Mouse (Mus musculus) small intestine, adult 2 months (tissue): ENCODE measurements around the gene Actl10. TPM values are rescaled to one million over a fixed set of nuclear protein-coding genes. Genes with fewer than 3 reads are reported as not detected.

Experiments used
- H3K27ac ChIP-seq: fragments of 200-500 bp; 2 replicates; pipeline ENCODE4 v1.5.1; 2012; ENCODE audit warnings: low read depth, low read length, control low read depth, inconsistent platforms; ENCODE audit not compliant: insufficient read depth
- H3K27me3 ChIP-seq: fragments of 200-500 bp; 2 replicates; pipeline ENCODE4 v1.6.1; 2012; ENCODE audit warnings: mild to moderate bottlenecking, moderate library complexity, low read length, inconsistent platforms; ENCODE audit not compliant: control insufficient read depth, insufficient read depth
- H3K36me3 ChIP-seq: fragments of 200-500 bp; 2 replicates; pipeline ENCODE4 v1.6.1; 2012; ENCODE audit warnings: mild to moderate bottlenecking, low read length, control low read depth, inconsistent platforms; ENCODE audit not compliant: control insufficient read depth, insufficient read depth
- H3K4me1 ChIP-seq: fragments of 200-500 bp; 2 replicates; pipeline ENCODE4 v1.6.1; 2012; ENCODE audit warnings: low read length, inconsistent platforms, mixed read lengths; ENCODE audit not compliant: control insufficient read depth, insufficient read depth, insufficient read length
- H3K4me3 ChIP-seq: fragments of 200-500 bp; 2 replicates; pipeline ENCODE4 v1.5.1; 2012; ENCODE audit warnings: low read depth, mild to moderate bottlenecking, control low read depth, inconsistent platforms, low read length, moderate library complexity
- CTCF ChIP-seq: fragments of 200-500 bp; IDR thresholded peaks from 2 replicates; pipeline ENCODE4 v1.5.1; 2012; ENCODE audit warnings: low read depth, mild to moderate bottlenecking, control low read depth, inconsistent platforms, low read length, moderate library complexity, mixed read lengths; ENCODE audit not compliant: insufficient replicate concordance, insufficient read length; ENCODE audit errors: extremely low read depth
- POLR2A ChIP-seq: fragments of 200-500 bp; IDR thresholded peaks from 2 replicates; pipeline ENCODE4 v1.6.1; 2012; ENCODE audit warnings: low read depth, mild to moderate bottlenecking, control low read depth, inconsistent platforms, low read length, moderate library complexity
- WGBS: fragments of 180-500 bp; shearing (Covaris S2); methylation state at CpG from one replicate; pipeline ENCODE4 v1.1.7; 2018; 5-methylcytosine and 5-hydroxymethylcytosine counted together
- polyA plus RNA-seq: library from polyadenylated mRNA; depleted of rRNA; stranded (reverse); fragments of >200 nt; gene quantifications from 2 replicates; pipeline ENCODE4 v1.2.3, GENCODE M21; 2012

Actl10 gene
- polyA plus RNA-seq, 1 experiment: not detected

- Histone ChIP-seq H3K27ac (no peak overlapping the region), H3K4me3 (no peak overlapping the region), H3K4me1 (0 out of 2 replicates have a peak, but pooled peaks cover 3% of the 10 kb centered on the region), H3K27me3 (no peaks in the 10 kb centered on the region), H3K36me3 (peaks cover 12% of the 10 kb centered on the region)
- TF ChIP-seq CTCF (no peak), POLR2A (no peak)
- WGBS: 60% methylated on average over 15 of the region's 15 CpGs
Measured at GRCm38 (mm10) chr2:154583906-154584872, 32.6 kb downstream of the Actl10 start.

GRCm38 (mm10) chr2:154584931-154585601, 33.5 kb downstream of the Actl10 start:
- whole genome bisulfite sequencing: 68% methylated on average over 17 of the region's 17 CpGs
- peaks cover 12% of the 10 kb centered on the region for H3K36me3 ChIP-seq
- H3K4me1 ChIP-seq: 0 out of 2 replicates have a peak, but pooled peaks cover 2% of the 10 kb centered on the region

GRCm38 (mm10) chr2:154586405-154586804, 34.8 kb downstream of the Actl10 start:
- Histone ChIP-seq H3K27me3 (no peaks in the 10 kb centered on the region), H3K4me1 (no peaks in the 10 kb centered on the region), H3K27ac (no peak overlapping the region), H3K4me3 (no peak overlapping the region), H3K36me3 (peaks cover 12% of the 10 kb centered on the region)
- TF ChIP-seq CTCF (no peak), POLR2A (no peak)
- WGBS: 84% methylated on average over 5 of the region's 5 CpGs

More at GRCm38 (mm10) chr2:154584931-154585601, 33.5 kb downstream of the Actl10 start:
- Histone ChIP-seq H3K4me3 (no peak overlapping the region), H3K27me3 (no peaks in the 10 kb centered on the region), H3K27ac (no peak overlapping the region)
- TF ChIP-seq CTCF: no peak

- no peaks in the 10 kb centered on the region for H3K4me1 ChIP-seq
- 95% methylated on average over 4 of the region's 4 CpGs for WGBS
- peaks cover 14% of the 10 kb centered on the region for H3K36me3 ChIP-seq
- no peak overlapping the region for H3K4me3 ChIP-seq
- H3K27ac ChIP-seq: no peak overlapping the region
- no peak for TF ChIP-seq CTCF
- no peak for TF ChIP-seq POLR2A
- H3K27me3 ChIP-seq: no peaks in the 10 kb centered on the region
Measured at GRCm38 (mm10) chr2:154589051-154589450, 37.5 kb downstream of the Actl10 start.

GRCm38 (mm10) chr2:154591239-154591638, 39.7 kb downstream of the Actl10 start:
- WGBS: 58% methylated on average over 3 of the region's 3 CpGs
- Histone ChIP-seq H3K4me3 (no peak overlapping the region), H3K27ac (no peak overlapping the region), H3K36me3 (peaks cover 17% of the 10 kb centered on the region), H3K27me3 (no peaks in the 10 kb centered on the region), H3K4me1 (no peaks in the 10 kb centered on the region)
- no peak for TF ChIP-seq CTCF
- no peak for TF ChIP-seq POLR2A

- Histone ChIP-seq H3K27ac (no peak overlapping the region), H3K27me3 (no peaks in the 10 kb centered on the region), H3K4me3 (no peak overlapping the region), H3K36me3 (peaks cover 5% of the 10 kb centered on the region; the same call in 1 of the 2 replicates), H3K4me1 (no peaks in the 10 kb centered on the region)
- WGBS: 70% methylated on average over 3 of the region's 3 CpGs
- TF ChIP-seq CTCF (peak; percentile 73; the same call in 1 of the 2 replicates), POLR2A (no peak)
Measured at GRCm38 (mm10) chr2:154593025-154593424, 41.4 kb downstream of the Actl10 start.

- no peak overlapping the region for H3K4me3 ChIP-seq
- peaks cover 5% of the 10 kb centered on the region; the same call in 1 of the 2 replicates for H3K36me3 ChIP-seq
- 79% methylated on average over 5 of the region's 5 CpGs for WGBS
- H3K4me1 ChIP-seq: no peaks in the 10 kb centered on the region
- H3K27ac ChIP-seq: no peak overlapping the region
- H3K27me3 ChIP-seq: no peaks in the 10 kb centered on the region
- TF ChIP-seq CTCF (no peak), POLR2A (no peak)
Measured at GRCm38 (mm10) chr2:154595775-154596174, 44.2 kb downstream of the Actl10 start.
